Mouse (Mus musculus) cerebellum, adult (tissue): ENCODE data around the gene Ear10.
"Not testable (repeated sequence)": the region's sequence is repeated elsewhere in the genome, so short reads cannot be mapped to it uniquely, and the experiment has no call there.

Source experiments
- ATAC-seq: cut with Nextera tagmentation; 2 replicates; pipeline ENCODE4 v1.9.2; 2017; ENCODE audit warnings: mild to moderate bottlenecking, moderate library complexity, mixed read lengths; ENCODE audit not compliant: insufficient number of reproducible peaks, low FRiP score, low TSS enrichment

Gene Ear10

DNA sequence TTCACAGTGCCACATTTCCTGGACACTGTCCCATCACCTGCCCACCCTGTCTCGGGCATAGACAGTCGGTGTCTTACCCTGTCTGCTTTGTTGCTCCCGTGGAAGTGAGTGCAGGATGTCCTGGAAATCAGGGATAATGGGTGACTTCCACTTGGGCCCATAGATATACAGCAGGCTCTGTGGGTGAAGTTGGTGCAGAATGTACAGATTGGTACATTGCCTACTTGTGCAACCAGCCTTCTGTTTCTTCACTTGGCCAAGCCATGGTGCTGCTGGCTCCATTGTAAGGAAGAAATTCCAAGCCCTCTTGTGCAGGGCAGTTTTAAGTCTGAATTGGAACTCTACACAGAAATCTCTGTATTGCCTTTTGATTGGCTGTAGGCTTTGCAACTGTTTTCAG lies at the start of gene Ear10:
Ear10 (minus strand) TSS at position 101 of the 400 bp plus-strand sequence.
- ATAC-seq = not testable (repeated sequence)

DNA sequence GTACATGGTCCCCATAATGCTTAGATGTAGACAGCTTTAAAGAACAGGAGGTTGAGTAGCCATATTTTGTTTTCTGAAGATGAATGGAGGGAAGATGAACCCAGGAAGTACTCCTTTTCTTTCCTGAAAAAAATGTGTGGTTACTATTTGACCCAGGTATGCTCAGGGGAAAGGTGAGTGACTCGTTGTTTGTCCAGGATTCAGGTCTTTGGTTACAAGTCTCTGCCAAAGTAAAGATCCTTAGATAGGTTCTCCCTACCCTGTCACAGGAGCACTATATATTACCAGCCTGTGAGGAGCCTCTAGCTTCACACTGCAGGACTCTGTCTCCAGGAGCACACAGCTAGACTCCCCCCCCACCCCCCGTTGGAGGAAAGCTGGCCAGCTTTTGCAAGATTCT lies 33.4 kb upstream of the Ear10 start, which contains the start of gene Ang5:
Ang5 (plus strand) TSS at position 301 of the 400 bp plus-strand sequence.
- ATAC-seq = not testable (repeated sequence)

DNA sequence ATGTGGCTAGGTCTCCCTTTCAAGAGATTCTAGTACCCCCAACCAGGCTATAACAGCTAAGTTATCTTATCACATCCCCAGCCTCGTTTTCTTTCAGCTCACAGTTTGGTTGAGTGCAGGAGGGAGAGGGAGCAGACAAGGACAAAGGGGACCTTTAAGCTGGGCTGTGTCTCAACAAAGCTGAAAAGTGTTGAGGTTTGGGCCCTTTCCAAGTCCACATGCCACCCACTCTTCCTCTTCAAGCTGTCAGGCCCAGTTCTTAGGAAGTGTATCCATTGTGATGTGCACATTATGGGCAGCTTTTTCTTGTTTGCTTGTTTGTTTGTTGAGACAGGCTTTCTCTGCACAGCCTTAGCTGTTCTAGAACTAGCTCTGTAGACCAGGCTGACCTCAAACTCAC lies 31.7 kb upstream of the Ear10 start:
- ATAC-seq = not testable (repeated sequence)

DNA sequence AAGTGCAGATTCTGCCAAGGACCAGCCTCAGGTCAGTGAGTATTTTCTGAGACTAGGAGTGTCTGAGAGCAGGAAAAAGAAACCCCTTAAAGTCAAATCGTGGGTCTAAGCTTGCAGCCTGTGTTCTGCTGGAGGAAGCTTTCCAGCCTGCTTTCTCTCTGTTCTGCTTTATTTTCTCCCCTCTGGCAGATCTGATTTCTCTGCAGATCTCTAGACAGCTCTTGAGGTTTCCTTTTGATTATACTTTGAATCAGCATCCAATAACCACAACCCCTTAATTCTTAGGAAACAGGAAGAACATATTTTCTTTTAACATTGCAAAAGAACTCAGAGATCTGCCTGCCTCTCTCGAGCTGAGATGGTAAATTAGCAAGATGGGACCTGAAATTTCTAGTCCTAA lies 30.0 kb upstream of the Ear10 start:
- not testable (repeated sequence) for ATAC-seq

DNA sequence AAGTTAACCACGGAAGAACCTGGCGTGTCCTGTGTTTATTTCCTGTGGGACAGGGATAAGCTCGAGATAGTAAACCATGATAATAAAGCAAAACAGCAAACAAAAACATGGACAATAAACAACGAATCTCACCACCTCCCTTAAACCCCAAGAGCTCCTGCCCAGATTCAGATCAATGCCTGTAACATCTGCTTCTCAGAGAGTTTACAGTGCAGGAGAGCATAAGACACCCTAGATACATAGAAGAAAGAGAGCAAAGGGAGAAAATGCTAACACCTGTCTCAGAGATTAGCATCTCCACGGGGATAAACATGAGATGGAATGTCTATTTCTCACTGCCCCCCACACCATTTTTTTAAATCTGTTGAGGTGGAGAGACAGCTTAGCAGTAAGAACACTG lies 10.0 kb upstream of the Ear10 start:
- ATAC-seq = not testable (repeated sequence)

DNA sequence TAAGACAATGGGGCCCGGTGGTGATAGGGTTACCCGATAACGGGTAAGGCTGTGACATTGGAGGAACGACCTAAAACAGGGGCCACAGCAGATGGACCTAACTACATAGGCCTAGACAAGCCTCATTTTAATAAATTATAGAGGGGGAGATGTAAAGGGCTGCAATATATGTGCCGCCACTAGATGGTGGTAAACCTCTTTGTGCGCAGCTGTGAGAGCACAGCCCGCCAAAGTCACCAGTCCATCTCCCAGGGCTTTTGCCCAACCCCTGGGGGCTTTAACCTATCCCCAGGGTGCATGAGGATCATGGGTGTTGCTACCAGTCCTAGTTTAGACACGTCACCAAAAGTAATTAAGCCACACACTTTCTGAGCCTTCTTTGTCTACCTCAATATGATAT lies 9.6 kb upstream of the Ear10 start:
- not testable (repeated sequence) for ATAC-seq

DNA sequence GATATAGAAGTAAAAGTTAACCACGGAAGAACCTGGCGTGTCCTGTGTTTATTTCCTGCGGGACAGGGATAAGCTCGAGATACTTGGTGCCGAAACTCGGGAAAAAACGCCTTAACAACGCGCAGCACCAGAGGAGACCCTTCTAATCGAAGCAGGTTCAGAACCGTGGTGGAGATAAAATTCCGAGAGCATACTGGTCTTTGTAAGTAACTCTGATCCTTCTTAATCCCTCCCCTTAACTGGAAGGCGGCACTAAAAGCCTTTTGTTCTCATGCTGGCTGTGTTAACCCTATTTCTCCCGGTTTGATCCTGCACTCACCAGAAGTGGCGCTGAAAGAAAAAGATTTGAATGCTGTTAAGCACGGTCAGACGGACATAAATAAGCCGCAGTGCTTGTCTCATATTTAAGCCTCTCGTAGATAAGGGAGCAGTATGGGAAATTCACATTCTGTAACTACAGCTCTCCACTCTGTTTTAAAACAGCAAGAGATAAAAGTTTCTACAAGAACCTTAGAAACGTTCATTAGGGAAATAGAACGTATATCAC lies 2.1 kb upstream of the Ear10 start:
- not testable (repeated sequence) for ATAC-seq

DNA sequence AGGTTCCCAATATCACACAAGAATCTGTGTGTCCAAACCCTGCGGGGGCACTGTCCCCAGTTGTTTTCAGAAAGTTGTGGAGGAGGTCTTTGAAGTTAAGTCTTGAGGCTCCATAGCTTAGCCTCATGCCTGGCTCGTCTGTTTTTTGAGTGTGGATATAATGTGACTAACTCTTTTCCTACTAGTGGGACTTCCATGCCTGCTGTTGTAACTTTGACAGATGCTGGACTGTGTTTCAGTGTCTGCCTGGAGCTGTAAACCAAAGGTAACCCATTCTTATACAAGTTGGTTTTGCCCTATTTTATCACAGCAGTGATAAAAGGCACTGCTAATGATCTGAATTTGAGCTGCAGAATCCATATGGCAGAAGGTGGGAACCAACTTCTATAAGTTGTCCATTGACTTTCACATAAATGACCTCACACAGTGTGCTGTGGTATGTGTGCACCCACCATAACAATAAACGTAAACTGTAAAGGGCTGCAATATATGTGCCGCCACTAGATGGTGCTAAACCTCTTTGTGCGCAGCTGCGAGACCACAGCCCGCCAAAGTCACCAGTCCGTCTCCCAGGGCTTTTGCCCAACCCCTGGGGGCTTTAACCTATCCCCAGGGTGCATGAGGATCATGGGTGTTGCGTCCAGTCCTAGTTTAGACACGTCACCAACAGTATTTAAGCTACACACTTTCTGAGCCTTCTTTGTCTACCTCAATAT lies 1.5 kb upstream of the Ear10 start, which contains the start of gene Gm8113:
Gm8113 (plus strand) TSS at position 703 of the 716 bp plus-strand sequence.
- ATAC-seq = not testable (repeated sequence)

DNA sequence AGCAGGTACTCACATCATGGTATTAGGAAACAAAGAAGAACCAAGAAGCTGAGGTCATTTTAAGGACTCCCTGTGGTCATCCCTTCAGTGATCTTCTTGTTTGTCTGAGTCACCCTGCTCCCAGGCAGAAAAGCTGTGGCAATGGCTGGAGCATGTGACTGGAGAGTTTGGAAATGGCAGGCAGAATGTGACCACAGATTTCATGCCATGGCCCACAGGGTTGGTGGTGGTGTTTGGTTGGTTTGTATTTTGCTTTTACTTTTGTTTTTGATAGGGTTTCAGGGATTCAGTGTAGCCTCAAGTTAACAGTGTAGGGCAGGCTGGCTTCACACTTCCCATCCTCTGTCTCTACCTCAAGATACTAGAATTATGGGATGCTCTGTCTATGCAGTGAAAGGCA lies 5.1 kb downstream of the Ear10 start:
- ATAC-seq = not testable (repeated sequence)

DNA sequence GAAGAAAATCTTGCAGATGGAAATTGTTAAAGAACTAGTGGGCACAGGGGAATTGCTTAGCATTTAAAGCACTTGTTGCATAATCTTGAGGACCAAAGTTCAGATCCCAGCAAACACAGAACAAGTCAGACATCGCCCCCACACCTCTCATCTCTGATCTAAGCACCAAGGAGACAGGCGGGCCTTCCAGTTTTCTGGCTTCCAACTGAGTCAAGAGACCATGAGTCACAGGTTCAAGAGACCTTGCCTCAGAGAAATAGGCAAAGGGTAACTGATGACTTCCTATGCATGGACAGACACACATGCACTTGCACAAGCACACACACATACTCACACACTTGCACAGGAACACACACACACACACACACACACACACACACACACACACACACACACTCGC lies 24.8 kb downstream of the Ear10 start:
- not testable (repeated sequence) for ATAC-seq

DNA sequence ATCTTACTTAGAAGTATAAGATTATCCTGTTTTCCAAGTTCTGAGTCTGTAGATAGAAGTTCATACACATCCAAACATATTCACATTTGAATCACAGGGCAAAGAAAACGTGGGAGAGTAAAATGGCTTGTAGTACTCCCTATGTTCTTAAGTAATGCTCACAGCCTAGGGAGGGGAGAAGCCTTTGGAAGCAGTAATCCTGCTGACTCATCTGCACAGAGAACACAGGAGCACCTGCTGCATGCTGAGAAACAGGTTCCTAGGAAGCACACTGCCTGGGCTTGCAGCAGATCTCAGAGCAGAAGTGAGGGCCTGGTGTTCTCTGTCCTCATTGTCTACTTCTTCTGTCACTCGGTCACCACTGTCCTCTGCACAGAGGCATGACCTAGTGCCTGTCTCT lies 28.0 kb downstream of the Ear10 start:
- not testable (repeated sequence) for ATAC-seq

DNA sequence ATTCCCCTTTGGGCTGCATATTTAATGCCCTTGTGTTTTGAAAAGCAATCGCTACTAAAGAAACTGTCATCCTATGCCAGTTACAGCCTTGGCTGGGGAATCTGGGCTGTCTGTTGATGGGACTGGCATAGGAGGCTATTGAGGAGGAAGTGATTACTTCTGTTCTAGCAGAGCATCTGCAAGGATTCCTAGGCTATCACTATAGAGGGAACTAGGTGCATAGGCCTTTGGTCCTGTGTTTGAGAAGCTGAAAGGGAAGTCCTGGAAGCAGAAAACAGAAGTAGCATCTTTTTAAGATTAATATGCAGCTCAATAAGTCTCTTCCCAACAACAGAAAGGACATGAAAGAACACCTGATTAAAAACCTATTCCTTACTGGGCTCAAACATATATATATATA lies 32.1 kb downstream of the Ear10 start:
- not testable (repeated sequence) for ATAC-seq

DNA sequence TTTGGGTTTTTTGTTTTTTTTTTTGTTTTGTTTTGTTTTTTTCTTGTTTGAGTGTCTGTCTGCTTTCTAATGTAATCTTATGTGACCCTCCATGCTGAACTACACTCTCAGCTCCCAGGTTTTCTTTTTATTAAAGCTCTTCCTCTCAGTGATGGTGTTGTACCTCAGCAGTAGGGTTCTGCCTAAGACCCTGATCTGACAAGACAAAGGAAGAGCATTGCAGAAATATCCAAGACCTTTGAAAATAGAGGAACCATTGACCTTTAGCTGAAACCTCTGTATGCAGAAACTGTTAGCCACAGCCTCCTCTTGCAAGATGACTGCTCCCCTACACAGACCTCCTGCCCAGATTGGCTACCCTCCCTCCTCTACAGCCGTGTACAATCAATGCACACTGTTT lies 37.1 kb downstream of the Ear10 start:
- not testable (repeated sequence) for ATAC-seq

DNA sequence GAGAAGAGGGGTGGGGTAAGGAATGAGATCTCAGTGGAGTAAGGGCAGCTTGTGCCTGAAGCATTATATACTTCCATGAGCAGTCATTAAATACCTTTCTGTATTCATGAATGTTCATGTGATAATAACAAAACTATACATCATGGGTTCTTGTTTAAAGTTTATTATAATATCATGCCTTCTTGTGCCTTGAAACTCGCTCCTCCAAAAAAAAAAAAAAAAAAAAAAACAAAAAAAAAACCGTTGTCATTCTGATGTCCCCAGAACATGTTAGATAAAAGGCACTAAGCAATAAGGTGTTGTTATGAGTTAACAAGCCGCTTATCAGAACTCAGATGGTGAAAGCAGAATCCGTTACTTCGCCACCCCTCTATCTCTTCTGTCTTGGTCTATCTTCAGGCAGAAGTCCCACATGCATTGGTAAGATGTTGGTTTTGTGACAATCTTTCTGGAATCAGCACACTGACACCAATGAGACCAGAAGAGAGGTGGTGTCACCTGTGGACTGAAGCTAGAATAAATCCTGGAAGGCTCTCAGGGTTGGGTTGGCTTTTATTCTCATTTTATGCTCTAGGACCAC lies 43.3 kb downstream of the Ear10 start:
- ATAC-seq = not testable (repeated sequence)

DNA sequence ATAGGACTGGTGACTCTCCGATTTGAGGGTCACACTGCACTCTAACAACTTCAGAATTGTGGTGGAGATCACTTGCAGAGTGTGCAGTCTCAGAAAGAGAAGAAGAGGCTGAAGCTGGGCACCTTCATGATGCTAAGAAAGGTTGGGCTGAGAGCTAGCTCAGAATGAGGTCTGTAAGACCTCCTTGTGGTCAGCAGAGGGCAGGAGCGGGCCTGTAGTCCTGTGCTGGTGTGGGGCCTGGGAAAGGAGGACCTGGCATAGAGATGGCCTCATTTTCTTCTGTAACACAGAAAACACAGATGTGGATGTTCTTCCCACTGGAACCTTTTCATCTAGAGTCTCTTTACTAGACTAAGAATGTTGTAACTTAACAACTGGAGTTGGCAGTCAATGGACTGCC lies 45.6 kb downstream of the Ear10 start:
- not testable (repeated sequence) for ATAC-seq

DNA sequence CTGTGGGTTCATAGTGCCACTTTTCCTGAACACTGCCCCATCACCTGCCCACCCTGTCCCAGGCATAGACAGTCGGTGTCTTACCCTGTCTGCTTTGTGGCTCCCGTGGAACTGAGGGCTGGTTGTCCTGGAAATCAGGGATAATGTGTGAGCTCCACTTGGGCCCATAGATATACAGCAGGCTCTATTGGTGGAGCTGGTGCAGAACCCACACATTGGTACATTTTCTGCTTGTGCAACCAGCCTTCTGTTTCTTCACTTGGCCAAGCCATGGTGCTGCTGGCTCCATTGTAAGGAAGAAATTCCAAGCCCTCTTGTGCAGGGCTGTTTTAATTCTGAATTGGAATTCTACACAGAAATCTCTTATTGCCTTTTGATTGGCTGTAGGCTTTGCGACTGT lies 47.9 kb downstream of the Ear10 start, which contains the start of gene Ear1:
Ear1 (minus strand) TSS at position 101 of the 400 bp plus-strand sequence.
- not testable (repeated sequence) for ATAC-seq

DNA sequence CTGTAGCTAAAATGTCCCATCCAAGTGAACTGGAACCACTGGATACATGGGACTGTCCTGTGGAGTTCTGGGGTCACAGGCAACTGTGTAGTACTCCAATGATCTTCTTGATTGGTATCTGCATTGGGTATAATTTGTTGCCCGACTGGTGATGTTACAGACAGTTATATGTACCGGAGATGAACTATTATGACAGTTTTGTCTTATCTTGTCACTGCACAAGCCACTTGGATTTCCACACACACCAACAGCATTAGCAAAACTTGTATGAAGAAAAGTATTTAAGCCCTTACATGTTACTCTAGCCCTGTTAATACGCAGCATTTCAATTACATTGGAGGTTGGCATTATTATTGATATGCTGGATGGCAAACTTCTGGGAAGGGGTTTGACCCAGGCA lies 48.5 kb downstream of the Ear10 start:
- ATAC-seq = not testable (repeated sequence)
